Mouse (Mus musculus): ENCODE results near the gene Lrrc51.

GRCm38 (mm10) chr7:101895695-101896094 is 38.0 kb downstream of the Lrrc51 start:
- TF ChIP-seq MAFK (IDR thresholded peaks at IDR 0.05; ENCODE audit: insufficient replicate concordance, low read length) (no peak), CTCF (conservative IDR thresholded peaks at IDR 0.05 in 1 of 2, IDR thresholded peaks at IDR 0.05 in 1 of 2; ENCODE audit: low read depth in 2 of 2, low read length in 2 of 2) (no peak)

All from CH12.LX (cell line).